7 mouse cellular contexts compared by ENCODE assay signal in genomic region chr7:114196588-114196987, GRCm38 (mm10). TPM values are rescaled to one million over a fixed set of nuclear protein-coding genes. Genes with fewer than 3 reads are reported as not detected.
DNase-seq lines count a peak whose midpoint lies in the region; ATAC-seq and TF ChIP-seq lines count a peak whose summit lies in the region.
"Not testable (repeated sequence)": the region's sequence is repeated elsewhere in the genome, so short reads cannot be mapped to it uniquely, and the experiment has no call there.

No protein-coding gene starts in this region.

- TF ChIP-seq POLR2A in MEL (IDR thresholded peaks at IDR 0.05; ENCODE audit: control insufficient read depth in 1 of 2, insufficient read depth in 1 of 2, low read depth in 1 of 2, low read length in 2 of 2, poor library complexity in 1 of 2); heart, adult 2 months (IDR thresholded peaks at IDR 0.05; ENCODE audit: insufficient read depth, low read depth, low read length): not testable (repeated sequence)

- H3K9ac ChIP-seq in MEL (ENCODE audit: control insufficient read depth, low read depth, low read length, poor library complexity, severe bottlenecking); heart, adult 2 months (ENCODE audit: low read depth, low read length); intestine, postnatal 0 days (ENCODE audit: low read depth, low read length); liver, postnatal 0 days (replicated peaks); stomach, postnatal 0 days (ENCODE audit: low read length): not testable (repeated sequence)

- H3K79me2 ChIP-seq in MEL (ENCODE audit: control insufficient read depth, insufficient read depth, low read length, poor library complexity); heart, adult 2 months (replicated peaks; ENCODE audit: control insufficient read depth, insufficient read depth, low read length): not testable (repeated sequence)

- 92% methylated on average over 2 of the region's 2 CpGs for WGBS in heart, adult 2 months
- 93% methylated on average over 2 of the region's 2 CpGs for WGBS in intestine, postnatal 0 days
- WGBS in liver, postnatal 0 days (ENCODE audit: insufficient replicate concordance): 71% methylated on average over 2 of the region's 2 CpGs
- WGBS in stomach, postnatal 0 days: 88% methylated on average over 2 of the region's 2 CpGs

- not testable (repeated sequence) for H3K27ac ChIP-seq in MEL (ENCODE audit: control insufficient read depth, low read depth, low read length); gastrocnemius, adult 2 months; heart, adult 2 months; intestine, postnatal 0 days (ENCODE audit: low read depth, low read length); layer of hippocampus, adult 2 months; liver, postnatal 0 days (ENCODE audit: low read depth); stomach, postnatal 0 days (replicated peaks)

- not testable (repeated sequence) for H3K27me3 ChIP-seq in MEL (ENCODE audit: control insufficient read depth in 1 of 2, insufficient read depth in 2 of 2, low read length in 2 of 2); heart, adult 2 months (ENCODE audit: control insufficient read depth, insufficient read depth, low read length); intestine, postnatal 0 days (replicated peaks; ENCODE audit: control insufficient read depth, insufficient read depth, low read length); liver, postnatal 0 days (ENCODE audit: insufficient read depth, low read length); stomach, postnatal 0 days (ENCODE audit: control insufficient read depth, insufficient read depth, low read length)

- not testable (repeated sequence) for TF ChIP-seq RAD21 in MEL (IDR thresholded peaks at IDR 0.05; ENCODE audit: low read depth, low read length)

- TF ChIP-seq CTCF in MEL (IDR thresholded peaks at IDR 0.05 in 2 of 3, conservative IDR thresholded peaks at IDR 0.05 in 1 of 3; ENCODE audit: control insufficient read depth in 1 of 3, insufficient read depth in 1 of 3, low read depth in 2 of 3, low read length in 3 of 3, poor library complexity in 1 of 3, severe bottlenecking in 1 of 3): not testable (repeated sequence)
- peak; percentile 25; the same call in 1 of the 2 replicates for TF ChIP-seq CTCF in gastrocnemius, adult 2 months (IDR thresholded peaks at IDR 0.05)
- peak; percentile 49 for TF ChIP-seq CTCF in heart, adult 2 months (IDR thresholded peaks at IDR 0.05)
- peak; percentile 37 for TF ChIP-seq CTCF in intestine, postnatal 0 days (IDR thresholded peaks at IDR 0.05; ENCODE audit: low read depth)
- peak; percentile 57 for TF ChIP-seq CTCF in layer of hippocampus, adult 2 months (conservative IDR thresholded peaks at IDR 0.05)
- TF ChIP-seq CTCF in liver, postnatal 0 days (IDR thresholded peaks at IDR 0.05; ENCODE audit: low read depth): 0 out of 2 replicates have a peak, but pooled peaks have one; percentile 21
- TF ChIP-seq CTCF in stomach, postnatal 0 days (IDR thresholded peaks at IDR 0.05; ENCODE audit: low read depth): peak; percentile 36

- not testable (repeated sequence) for DNase-seq in MEL (ENCODE audit: low read depth, low spot score); gastrocnemius, adult 2 months; heart, adult 2 months; layer of hippocampus, adult 2 months (ENCODE audit: low spot score in 2 of 2); liver, postnatal 0 days; stomach, postnatal 0 days (ENCODE audit: low spot score)

- intact Hi-C loops in gastrocnemius, adult 2 months (cut with DNase I); heart, adult 2 months (cut with DNase I): not testable (repeated sequence)

- H3K4me2 ChIP-seq in intestine, postnatal 0 days (replicated peaks; ENCODE audit: low read depth); liver, postnatal 0 days (ENCODE audit: low read depth, low read length); stomach, postnatal 0 days (replicated peaks; ENCODE audit: low read depth): not testable (repeated sequence)

- not testable (repeated sequence) for TF ChIP-seq EP300 in MEL (IDR thresholded peaks at IDR 0.05; ENCODE audit: low read depth in 1 of 2, low read length in 2 of 2); heart, adult 2 months (IDR thresholded peaks at IDR 0.05; ENCODE audit: insufficient read depth, low read depth, low read length); liver, postnatal 0 days (IDR thresholded peaks at IDR 0.05; ENCODE audit: low read depth); stomach, postnatal 0 days (optimal IDR thresholded peaks at IDR 0.05)

- H3K4me1 ChIP-seq in MEL (ENCODE audit: control insufficient read depth in 1 of 2, insufficient read depth in 2 of 2, low read length in 2 of 2); heart, adult 2 months (ENCODE audit: control insufficient read depth, insufficient read depth, low read length); intestine, postnatal 0 days (replicated peaks; ENCODE audit: control insufficient read depth, insufficient read depth, low read length); liver, postnatal 0 days (ENCODE audit: insufficient read depth); stomach, postnatal 0 days (replicated peaks; ENCODE audit: control insufficient read depth, insufficient read depth): not testable (repeated sequence)

- not testable (repeated sequence) for ATAC-seq in intestine, postnatal 0 days; liver, postnatal 0 days; stomach, postnatal 0 days (ENCODE audit: low FRiP score, low TSS enrichment)

- not testable (repeated sequence) for H3K36me3 ChIP-seq in MEL (ENCODE audit: control insufficient read depth in 1 of 2, insufficient read depth in 2 of 2, low read length in 2 of 2); heart, adult 2 months (ENCODE audit: control insufficient read depth, insufficient read depth, low read length); intestine, postnatal 0 days (ENCODE audit: control insufficient read depth, insufficient read depth); liver, postnatal 0 days (replicated peaks; ENCODE audit: insufficient read depth, low read length); stomach, postnatal 0 days (ENCODE audit: control insufficient read depth, insufficient read depth, low read length)

- not testable (repeated sequence) for H3K9me3 ChIP-seq in MEL (replicated peaks; ENCODE audit: insufficient read depth, low read length); intestine, postnatal 0 days (ENCODE audit: control insufficient read depth); liver, postnatal 0 days (ENCODE audit: low read length); stomach, postnatal 0 days (ENCODE audit: control insufficient read depth, low read length)

- H3K4me3 ChIP-seq in MEL (ENCODE audit: control insufficient read depth in 1 of 2, insufficient read depth in 1 of 2, low read depth in 2 of 2, low read length in 2 of 2); gastrocnemius, adult 2 months; heart, adult 2 months; intestine, postnatal 0 days (ENCODE audit: low read depth, low read length); layer of hippocampus, adult 2 months; liver, postnatal 0 days (ENCODE audit: low read depth, low read length); stomach, postnatal 0 days (ENCODE audit: low read depth, low read length): not testable (repeated sequence)

TF ChIP-seq in MEL, 35 proteins besides CTCF, POLR2A, EP300 and RAD21:
- peak; percentile 27 for TF ChIP-seq SMC3 (IDR thresholded peaks at IDR 0.05; ENCODE audit: low read depth, low read length)

RNA-seq across cellular contexts. Expression of gene Copb1, which starts 57.9 kb away (rescaled TPM):
- total RNA-seq in MEL (2012; rRNA removed): 50.1 and 56.2 TPM in 2 replicates
- polyA plus RNA-seq in MEL (2012; ENCODE audit: insufficient read depth in 1 of 2, insufficient read length in 2 of 2, low read depth in 1 of 2, low replicate concordance in 2 of 2, missing spikeins in 1 of 2): 100 to 1,000 TPM in 1 of 2 experiments, 10 to 100 TPM in 1; 61.3 to 405 TPM
- total RNA-seq in gastrocnemius, adult 2 months (2021): 10 to 100 TPM; 22.0 to 26.8 TPM
- 10 to 100 TPM; 40.1 to 40.5 TPM for total RNA-seq in heart, adult 2 months (2021)
- polyA plus RNA-seq in heart, adult 2 months (2012; rRNA removed): 16.5 and 32.3 TPM in 2 replicates
- polyA plus RNA-seq in intestine, postnatal 0 days (2015; fragmentation: Nextera tagmentation; extraction: Ambion mirVana): 137 and 140 TPM in 2 replicates
- total RNA-seq in layer of hippocampus, adult 2 months (2021): 10 to 100 TPM; 60.7 to 61.2 TPM
- polyA plus RNA-seq in liver, postnatal 0 days (2015; fragmentation: Nextera tagmentation; extraction: Ambion mirVana): 51.4 and 53.2 TPM in 2 replicates
- polyA plus RNA-seq in stomach, postnatal 0 days (2015; fragmentation: Nextera tagmentation; extraction: Ambion mirVana): 82.6 and 83.7 TPM in 2 replicates
